Mouse (Mus musculus): ENCODE data around the gene Olfr488.
"Not testable (repeated sequence)": the region's sequence is repeated elsewhere in the genome, so short reads cannot be mapped to it uniquely, and the experiment has no call there.

Olfr488 gene

GRCm38 (mm10) chr7:108258247-108258646, at the start of gene Olfr488:
Gene Olfr488 (minus strand): TSS chr7:108258347.
- DNase-seq (ENCODE audit: extremely low spot score): no peak

- no peak for DNase-seq (ENCODE audit: extremely low spot score)
Observed at GRCm38 (mm10) chr7:108288834-108289233, 30.7 kb upstream of the Olfr488 start, which contains the start of gene Olfr490. Gene Olfr490 (minus strand): TSS chr7:108288934.

- DNase-seq (ENCODE audit: extremely low spot score): no peak
Observed at GRCm38 (mm10) chr7:108233551-108233950, 24.6 kb downstream of the Olfr488 start.

- DNase-seq (ENCODE audit: extremely low spot score): not testable (repeated sequence)
Observed at GRCm38 (mm10) chr7:108214536-108214935, 43.6 kb downstream of the Olfr488 start, which contains the start of gene Olfr487. Gene Olfr487 (minus strand): TSS chr7:108214636.

Data from embryo, embryonic 9.5 days (tissue).